Mouse (Mus musculus) stomach, embryonic 15.5 days (tissue): Measurements from ENCODE around the gene Epor. TPM values are rescaled to one million over a fixed set of nuclear protein-coding genes. Genes with fewer than 3 reads are reported as not detected.

Experiments
- ATAC-seq: fragments of 200-750 bp; cut with Nextera tagmentation; 2 replicates; pipeline ENCODE4 v1.8.0; 2017; ENCODE audit warnings: low read depth, moderate number of reproducible peaks, moderate TSS enrichment; ENCODE audit not compliant: insufficient read depth, low FRiP score
- H3K27ac ChIP-seq: fragments of 300-500 bp; sonication (generic); 2 replicates; pipeline ENCODE4 v1.5.1; 2015; ENCODE audit warnings: mild to moderate bottlenecking, inconsistent platforms
- H3K27me3 ChIP-seq: fragments of 300-500 bp; sonication (generic); replicated peaks from 2 replicates; pipeline ENCODE4 v1.6.1; 2015; ENCODE audit warnings: inconsistent platforms
- H3K36me3 ChIP-seq: fragments of 300-500 bp; sonication (generic); 2 replicates; pipeline ENCODE4 v1.6.1; 2015; ENCODE audit warnings: inconsistent platforms
- H3K4me1 ChIP-seq: fragments of 300-500 bp; sonication (generic); 2 replicates; pipeline ENCODE4 v1.6.1; 2015; ENCODE audit warnings: inconsistent platforms
- H3K4me2 ChIP-seq: fragments of 300-500 bp; sonication (generic); 2 replicates; pipeline ENCODE4 v1.6.1; 2015; ENCODE audit warnings: mild to moderate bottlenecking, inconsistent platforms
- H3K4me3 ChIP-seq: fragments of 300-500 bp; sonication (generic); replicated peaks from 2 replicates; pipeline ENCODE4 v1.5.1; 2015; ENCODE audit warnings: inconsistent platforms
- H3K9ac ChIP-seq: fragments of 300-500 bp; sonication (generic); 2 replicates; pipeline ENCODE4 v1.6.1; 2015; ENCODE audit warnings: inconsistent platforms
- H3K9me3 ChIP-seq: fragments of 300-500 bp; sonication (generic); 2 replicates; pipeline ENCODE4 v1.6.1; 2016; ENCODE audit warnings: inconsistent platforms
- WGBS: fragments of 180-500 bp; shearing (Covaris S2); methylation state at CpG from one replicate; pipeline ENCODE4 v1.1.7; 2015; 5-methylcytosine and 5-hydroxymethylcytosine counted together
- polyA plus RNA-seq: library from polyadenylated mRNA; unstranded; fragments of >200 nt; fragmentation: Nextera tagmentation; extraction: Ambion mirVana; gene quantifications from 2 replicates; pipeline ENCODE4 v1.2.1, GENCODE M21; 2015

Gene Epor
- polyA plus RNA-seq, 1 experiment from 2014 or later: 14.7 TPM

GRCm38 (mm10) chr9:21932445-21933137 lies 30.7 kb downstream of the Epor start:
- H3K9ac ChIP-seq: no peak overlapping the region
- WGBS: 60% methylated on average over 12 of the region's 12 CpGs
- no peaks in the 10 kb centered on the region for H3K27me3 ChIP-seq
- no peaks in the 10 kb centered on the region for H3K9me3 ChIP-seq
- no peak overlapping the region for H3K27ac ChIP-seq
- H3K36me3 ChIP-seq: no peaks in the 10 kb centered on the region
- no peak overlapping the region for H3K4me3 ChIP-seq
- no peak overlapping the region for H3K4me2 ChIP-seq
- ATAC-seq: no peak
- H3K4me1 ChIP-seq: peaks cover 7% of the 10 kb centered on the region; the same call in 1 of the 2 replicates

GRCm38 (mm10) chr9:21932006-21932405 lies 31.3 kb downstream of the Epor start:
- ATAC-seq: no peak
- 50% methylated on average over 2 of the region's 2 CpGs for WGBS
- H3K27ac ChIP-seq: no peak overlapping the region
- H3K36me3 ChIP-seq: no peaks in the 10 kb centered on the region
- H3K4me3 ChIP-seq: no peak overlapping the region
- no peaks in the 10 kb centered on the region for H3K9me3 ChIP-seq
- no peak overlapping the region for H3K4me2 ChIP-seq
- no peak overlapping the region for H3K9ac ChIP-seq
- peaks cover 4% of the 10 kb centered on the region; the same call in 1 of the 2 replicates for H3K4me1 ChIP-seq
- H3K27me3 ChIP-seq: no peaks in the 10 kb centered on the region

GRCm38 (mm10) chr9:21929208-21929607 lies 34.1 kb downstream of the Epor start:
- Histone ChIP-seq H3K9ac (no peak overlapping the region), H3K4me1 (peaks cover 3% of the 10 kb centered on the region), H3K9me3 (no peaks in the 10 kb centered on the region), H3K36me3 (no peaks in the 10 kb centered on the region), H3K4me2 (no peak overlapping the region), H3K27me3 (no peaks in the 10 kb centered on the region), H3K27ac (no peak overlapping the region), H3K4me3 (no peak overlapping the region)
- 78% methylated on average over 3 of the region's 3 CpGs for WGBS
- ATAC-seq: no peak

GRCm38 (mm10) chr9:21927208-21927753 lies 36.0 kb downstream of the Epor start, which contains the start of the genes Ccdc159 and Tmem205:
TSS of gene Ccdc159 (plus strand) at chr9:21927471.
TSS of gene Tmem205 (minus strand) at chr9:21927556.
- Histone ChIP-seq H3K36me3 (no peaks in the 10 kb centered on the region), H3K27ac (peak within 1 kb of the TSS; percentile 41), H3K4me1 (peaks cover 9% of the 10 kb centered on the region), H3K27me3 (no peaks in the 10 kb centered on the region), H3K9ac (peak within 1 kb of the TSS; percentile 46; the same call in 1 of the 2 replicates), H3K4me3 (peak within 1 kb of the TSS; percentile 51), H3K4me2 (peak within 1 kb of the TSS; percentile 56), H3K9me3 (no peaks in the 10 kb centered on the region)
- ATAC-seq: peak; percentile 95
- WGBS: under 1% methylated on average over 28 of the region's 28 CpGs

GRCm38 (mm10) chr9:21926784-21927183 lies 36.5 kb downstream of the Epor start:
- Histone ChIP-seq H3K36me3 (no peaks in the 10 kb centered on the region), H3K4me1 (peaks cover 9% of the 10 kb centered on the region), H3K9me3 (no peaks in the 10 kb centered on the region), H3K9ac (peak overlapping the region; percentile 46; the same call in 1 of the 2 replicates), H3K27me3 (no peaks in the 10 kb centered on the region), H3K27ac (peak overlapping the region; percentile 37), H3K4me3 (peak overlapping the region; percentile 51), H3K4me2 (peak overlapping the region; percentile 56)
- ATAC-seq: no peak
- 2% methylated on average over 6 of the region's 6 CpGs for WGBS

- Histone ChIP-seq H3K9ac (no peak overlapping the region), H3K27me3 (no peaks in the 10 kb centered on the region), H3K4me2 (peak overlapping the region; percentile 56), H3K27ac (0 out of 2 replicates have a peak overlapping the region, but pooled peaks have one; percentile 37), H3K36me3 (no peaks in the 10 kb centered on the region), H3K4me1 (peaks cover 9% of the 10 kb centered on the region), H3K9me3 (no peaks in the 10 kb centered on the region), H3K4me3 (peak overlapping the region; percentile 51)
- WGBS: 73% methylated on average over 6 of the region's 6 CpGs
- no peak for ATAC-seq
These were observed 37.2 kb downstream of the Epor start for GRCm38 (mm10) chr9:21926155-21926554.

- Histone ChIP-seq H3K4me2 (no peak overlapping the region), H3K9me3 (no peaks in the 10 kb centered on the region), H3K27ac (no peak overlapping the region), H3K9ac (no peak overlapping the region), H3K4me3 (no peak overlapping the region), H3K27me3 (no peaks in the 10 kb centered on the region), H3K4me1 (peaks cover 9% of the 10 kb centered on the region), H3K36me3 (no peaks in the 10 kb centered on the region)
- 84% methylated on average over 1 of the region's 1 CpGs for WGBS
- no peak for ATAC-seq
These were observed 37.8 kb downstream of the Epor start for GRCm38 (mm10) chr9:21925506-21925905.

GRCm38 (mm10) chr9:21925034-21925433 lies 38.3 kb downstream of the Epor start:
- no peak overlapping the region for H3K27ac ChIP-seq

GRCm38 (mm10) chr9:21924099-21924493 lies 39.2 kb downstream of the Epor start:
- Histone ChIP-seq H3K36me3 (no peaks in the 10 kb centered on the region), H3K4me2 (no peak overlapping the region), H3K9me3 (no peaks in the 10 kb centered on the region), H3K27me3 (no peaks in the 10 kb centered on the region), H3K27ac (peak overlapping the region; percentile 80), H3K9ac (no peak overlapping the region), H3K4me1 (peaks cover 9% of the 10 kb centered on the region), H3K4me3 (no peak overlapping the region)
- WGBS: 37% methylated on average over 6 of the region's 6 CpGs
- ATAC-seq: peak; percentile 83

More at GRCm38 (mm10) chr9:21925034-21925433, 38.3 kb downstream of the Epor start:
- Histone ChIP-seq H3K9ac (no peak overlapping the region), H3K27me3 (no peaks in the 10 kb centered on the region), H3K4me2 (no peak overlapping the region), H3K4me1 (peaks cover 9% of the 10 kb centered on the region), H3K36me3 (no peaks in the 10 kb centered on the region), H3K4me3 (no peak overlapping the region), H3K9me3 (no peaks in the 10 kb centered on the region)
- no peak for ATAC-seq
- whole genome bisulfite sequencing: 93% methylated on average over 3 of the region's 3 CpGs

GRCm38 (mm10) chr9:21923490-21924098 lies 39.7 kb downstream of the Epor start:
- 29% methylated on average over 3 of the region's 3 CpGs for WGBS
- ATAC-seq: no peak
- H3K27ac ChIP-seq: peak overlapping the region; percentile 80

GRCm38 (mm10) chr9:21923036-21923435 lies 40.3 kb downstream of the Epor start:
- Histone ChIP-seq H3K4me1 (peaks cover 11% of the 10 kb centered on the region), H3K27me3 (no peaks in the 10 kb centered on the region), H3K9me3 (no peaks in the 10 kb centered on the region), H3K9ac (no peak overlapping the region), H3K4me2 (no peak overlapping the region), H3K27ac (no peak overlapping the region), H3K36me3 (no peaks in the 10 kb centered on the region), H3K4me3 (no peak overlapping the region)
- 89% methylated on average over 4 of the region's 4 CpGs for WGBS
- ATAC-seq: no peak

More at GRCm38 (mm10) chr9:21923490-21924098, 39.7 kb downstream of the Epor start:
- H3K36me3 ChIP-seq: no peaks in the 10 kb centered on the region
- H3K9me3 ChIP-seq: no peaks in the 10 kb centered on the region
- H3K4me3 ChIP-seq: no peak overlapping the region
- H3K4me1 ChIP-seq: peaks cover 9% of the 10 kb centered on the region
- no peak overlapping the region for H3K9ac ChIP-seq
- H3K27me3 ChIP-seq: no peaks in the 10 kb centered on the region
- H3K4me2 ChIP-seq: no peak overlapping the region
